Mouse (Mus musculus) midbrain, embryonic 11.5 days (tissue): ENCODE data around the gene Thoc7. TPM values are rescaled to one million over a fixed set of nuclear protein-coding genes. Genes with fewer than 3 reads are reported as not detected.
"Not testable (repeated sequence)": the region's sequence is repeated elsewhere in the genome, so short reads cannot be mapped to it uniquely, and the experiment has no call there.

Source experiments
- ATAC-seq: fragments of 200-750 bp; cut with Nextera tagmentation; 2 replicates; pipeline ENCODE4 v1.8.0; 2017; ENCODE audit warnings: moderate TSS enrichment, moderate library complexity; ENCODE audit not compliant: low FRiP score
- DNase-seq: peaks from one replicate; pipeline ENCODE4 v3.0.0; 2015; ENCODE audit warnings: low spot score; ENCODE audit errors: missing footprints
- H3K27ac ChIP-seq: fragments of 300-500 bp; sonication (generic); 2 replicates; pipeline ENCODE4 v1.5.1; 2014; ENCODE audit warnings: low read depth, low read length
- H3K27me3 ChIP-seq: fragments of 300-500 bp; sonication (generic); 2 replicates; pipeline ENCODE4 v1.6.1; 2014; ENCODE audit warnings: mild to moderate bottlenecking, low read length, moderate library complexity, mixed read lengths; ENCODE audit not compliant: control insufficient read depth, insufficient read depth
- H3K36me3 ChIP-seq: fragments of 300-500 bp; sonication (generic); 2 replicates; pipeline ENCODE4 v1.6.1; 2014; ENCODE audit warnings: mild to moderate bottlenecking, low read length, moderate library complexity, mixed read lengths; ENCODE audit not compliant: control insufficient read depth, insufficient read depth
- H3K4me1 ChIP-seq: fragments of 300-500 bp; sonication (generic); 2 replicates; pipeline ENCODE4 v1.6.1; 2014; ENCODE audit warnings: low read length; ENCODE audit not compliant: control insufficient read depth, insufficient read depth
- H3K4me2 ChIP-seq: fragments of 300-500 bp; sonication (generic); 2 replicates; pipeline ENCODE4 v1.6.1; 2014; ENCODE audit warnings: mild to moderate bottlenecking, moderate library complexity
- H3K4me3 ChIP-seq: fragments of 300-500 bp; sonication (generic); 2 replicates; pipeline ENCODE4 v1.5.1; 2014; ENCODE audit warnings: low read depth, low read length
- H3K9ac ChIP-seq: fragments of 300-500 bp; sonication (generic); 2 replicates; pipeline ENCODE4 v1.6.1; 2014; ENCODE audit warnings: low read length
- H3K9me3 ChIP-seq: fragments of 300-500 bp; sonication (generic); 2 replicates; pipeline ENCODE4 v1.6.1; 2016; ENCODE audit warnings: low read length; ENCODE audit not compliant: control insufficient read depth
- WGBS: fragments of 180-500 bp; shearing (Covaris S2); extraction: QIAGEN DNeasy Blood & Tissue Kit; methylation state at CpG from one replicate; pipeline ENCODE4 v1.1.7; 2014; 5-methylcytosine and 5-hydroxymethylcytosine counted together
- polyA plus RNA-seq: library from polyadenylated mRNA; unstranded; fragments of >200 nt; fragmentation: Nextera tagmentation; extraction: Ambion mirVana; gene quantifications from 2 replicates; pipeline ENCODE4 v1.2.1, GENCODE M21; 2014

Thoc7 gene
- polyA plus RNA-seq, 1 experiment from 2014 or later = 268 TPM

- Histone ChIP-seq H3K4me3 (no peak overlapping the region), H3K4me2 (no peak overlapping the region), H3K4me1 (no peaks in the 10 kb centered on the region), H3K36me3 (no peaks in the 10 kb centered on the region), H3K27me3 (no peaks in the 10 kb centered on the region), H3K9ac (no peak overlapping the region), H3K9me3 (no peaks in the 10 kb centered on the region), H3K27ac (no peak overlapping the region)
- WGBS = 46% methylated on average over 6 of the region's 6 CpGs
- ATAC-seq = no peak
- no peak for DNase-seq
These were observed 10.1 kb upstream of the Thoc7 start for GRCm38 (mm10) chr14:13971644-13972234.

DNA sequence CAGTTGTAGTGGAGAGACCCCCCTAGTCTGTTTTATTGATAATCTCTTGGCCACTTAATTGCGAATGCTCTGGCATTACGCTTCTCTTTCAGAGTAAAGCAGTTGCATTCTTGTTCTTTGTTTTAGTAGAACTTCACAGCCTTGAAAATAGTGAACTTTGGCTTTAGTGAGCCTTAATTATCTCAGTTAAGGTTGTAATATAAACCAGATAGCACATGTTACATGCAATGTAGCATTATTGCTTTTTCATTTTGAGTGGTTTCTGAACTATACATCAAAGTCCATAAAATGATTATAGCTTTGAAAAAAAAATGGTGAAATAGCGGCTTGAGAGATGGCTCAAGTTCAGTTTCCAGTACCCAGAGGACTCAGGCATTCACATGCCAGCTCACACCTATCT lies 8.9 kb upstream of the Thoc7 start:
- no peak for ATAC-seq
- WGBS = 87% methylated on average over 3 of the region's 3 CpGs

GRCm38 (mm10) chr14:13968476-13968875 lies 6.8 kb upstream of the Thoc7 start:
- Histone ChIP-seq H3K4me1 (no peaks in the 10 kb centered on the region), H3K27ac (no peak overlapping the region), H3K36me3 (no peaks in the 10 kb centered on the region), H3K27me3 (no peaks in the 10 kb centered on the region), H3K4me2 (no peak overlapping the region), H3K9ac (no peak overlapping the region), H3K4me3 (no peak overlapping the region), H3K9me3 (no peaks in the 10 kb centered on the region)
- WGBS = 91% methylated on average over 5 of the region's 5 CpGs
- no peak for ATAC-seq
- no peak for DNase-seq

More for the DNA sequence above, 8.9 kb upstream of the Thoc7 start:
- no peaks in the 10 kb centered on the region for H3K27me3 ChIP-seq
- H3K36me3 ChIP-seq = no peaks in the 10 kb centered on the region
- no peak for DNase-seq
- H3K4me1 ChIP-seq = no peaks in the 10 kb centered on the region
- no peak overlapping the region for H3K4me3 ChIP-seq
- H3K27ac ChIP-seq = no peak overlapping the region
- H3K9me3 ChIP-seq = no peaks in the 10 kb centered on the region
- no peak overlapping the region for H3K9ac ChIP-seq
- no peak overlapping the region for H3K4me2 ChIP-seq

DNA sequence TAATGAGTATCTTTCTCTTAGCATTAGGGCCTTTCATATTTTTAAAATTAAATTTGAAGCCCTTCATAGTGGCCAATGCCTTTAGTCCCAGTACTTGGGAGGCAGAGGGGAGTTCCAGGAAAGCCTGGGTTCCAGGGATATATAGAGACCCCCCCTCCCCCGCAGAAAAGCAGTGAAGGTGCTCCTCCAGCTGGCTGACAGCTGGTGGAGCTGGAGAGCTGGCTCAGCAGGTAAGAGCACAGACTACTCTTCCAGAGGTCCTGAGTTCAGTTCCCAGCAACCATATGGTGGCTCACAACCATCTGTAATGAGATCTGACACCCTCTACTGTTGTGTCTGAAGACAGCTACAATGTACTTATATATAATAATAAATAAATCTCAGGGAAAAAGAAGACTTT lies 6.0 kb upstream of the Thoc7 start:
- H3K4me3 ChIP-seq = no peak overlapping the region
- no peak for ATAC-seq
- no peaks in the 10 kb centered on the region for H3K4me1 ChIP-seq
- H3K4me2 ChIP-seq = no peak overlapping the region
- no peak overlapping the region for H3K27ac ChIP-seq
- H3K9me3 ChIP-seq = no peaks in the 10 kb centered on the region
- H3K9ac ChIP-seq = no peak overlapping the region
- 44% methylated on average over 1 of the region's 1 CpGs for WGBS
- no peaks in the 10 kb centered on the region for H3K27me3 ChIP-seq
- DNase-seq = no peak
- H3K36me3 ChIP-seq = no peaks in the 10 kb centered on the region

DNA sequence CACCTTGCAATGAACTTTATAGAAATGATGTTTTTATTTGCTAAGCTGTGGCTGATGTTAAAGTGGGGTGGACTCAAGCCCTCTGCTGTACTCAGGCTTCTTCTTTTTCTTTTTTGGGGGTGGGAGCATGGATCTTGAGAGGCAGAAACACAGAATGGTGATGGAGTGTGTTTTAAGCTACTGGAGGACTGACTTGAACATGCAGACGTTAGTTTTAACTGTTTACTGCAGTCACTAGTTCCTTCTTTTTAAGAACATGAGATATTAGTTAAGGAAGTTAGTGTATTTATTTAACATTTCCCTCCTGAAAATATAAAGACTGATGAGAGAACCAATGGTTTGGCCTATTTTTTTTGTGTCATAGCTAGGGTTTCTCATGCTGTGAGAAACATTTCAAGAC lies 1.9 kb upstream of the Thoc7 start:
- H3K27ac ChIP-seq = no peak overlapping the region
- H3K4me3 ChIP-seq = no peak overlapping the region
- no peaks in the 10 kb centered on the region for H3K9me3 ChIP-seq
- no peak overlapping the region for H3K9ac ChIP-seq
- H3K36me3 ChIP-seq = no peaks in the 10 kb centered on the region
- WGBS = 84% methylated on average over 1 of the region's 1 CpGs
- no peak overlapping the region for H3K4me2 ChIP-seq
- no peak for DNase-seq
- H3K27me3 ChIP-seq = no peaks in the 10 kb centered on the region
- no peak for ATAC-seq
- peaks cover 9% of the 10 kb centered on the region; the same call in 1 of the 2 replicates for H3K4me1 ChIP-seq

DNA sequence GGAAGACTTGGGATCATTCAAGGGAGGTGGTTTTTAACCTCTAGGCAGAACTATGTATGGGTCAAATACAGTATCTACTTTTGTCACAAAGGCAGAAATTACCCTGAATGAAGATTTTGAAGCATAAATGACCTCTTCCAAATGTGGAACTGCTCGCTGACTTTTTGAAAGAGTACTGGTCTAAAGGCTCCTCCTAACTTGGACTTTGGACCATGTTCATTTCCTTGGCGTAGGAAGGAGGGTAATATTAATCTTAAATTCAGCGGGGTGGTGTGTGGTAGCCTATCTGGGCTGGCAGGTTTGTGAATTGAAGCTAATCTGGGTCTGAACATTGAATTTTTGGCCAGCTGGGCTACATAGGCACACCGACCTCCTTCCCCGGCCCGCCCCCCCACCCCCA lies 824 bp upstream of the Thoc7 start:
- ATAC-seq = no peak
- Histone ChIP-seq H3K27ac (no peak overlapping the region), H3K27me3 (no peaks in the 10 kb centered on the region), H3K4me1 (peaks cover 9% of the 10 kb centered on the region; the same call in 1 of the 2 replicates), H3K4me3 (no peak overlapping the region), H3K9ac (no peak overlapping the region), H3K4me2 (no peak overlapping the region), H3K9me3 (no peaks in the 10 kb centered on the region), H3K36me3 (no peaks in the 10 kb centered on the region)
- DNase-seq = no peak
- 88% methylated on average over 6 of the region's 6 CpGs for WGBS

DNA sequence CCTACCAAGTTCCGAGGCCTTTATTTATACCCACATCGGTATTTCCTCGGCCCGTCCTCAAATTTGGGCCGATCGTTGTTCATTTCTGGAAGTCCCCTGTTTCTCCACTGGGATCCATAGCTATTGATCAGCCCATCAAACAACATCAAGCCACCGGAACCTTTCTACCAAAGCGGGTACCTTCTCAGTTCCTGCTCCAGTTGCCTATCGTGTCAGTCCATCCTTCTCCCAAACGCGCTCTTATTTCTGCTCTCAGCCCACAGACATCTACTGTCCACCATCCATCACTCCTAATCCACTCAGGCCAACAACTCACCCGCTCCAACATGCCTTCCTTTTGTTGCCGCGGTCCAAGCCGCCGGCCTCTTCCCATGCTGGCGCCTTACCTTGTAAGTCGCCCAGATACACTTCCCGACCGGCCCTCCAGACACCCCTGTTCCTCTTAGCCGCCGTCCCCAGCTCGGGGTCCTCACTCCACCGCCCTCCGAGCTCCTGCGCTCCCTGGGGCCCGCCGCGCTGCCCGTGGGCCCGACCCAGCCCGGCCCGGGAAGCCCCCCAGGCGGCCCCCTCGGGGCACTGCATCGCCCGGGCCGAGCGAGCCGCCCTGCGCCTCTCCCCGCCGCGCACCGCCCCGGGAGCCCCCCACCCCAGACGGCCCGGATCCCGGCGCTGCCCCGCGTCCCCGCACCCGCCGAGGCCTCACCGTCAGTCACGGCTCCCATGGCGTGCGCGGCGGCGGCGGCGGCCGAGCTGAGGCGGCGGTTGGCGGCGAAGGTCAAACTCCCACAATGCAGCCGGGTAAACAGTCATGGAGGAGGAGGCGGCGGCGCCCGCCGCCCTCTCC lies 948 bp downstream of the Thoc7 start:
- Histone ChIP-seq H3K27me3 (no peaks in the 10 kb centered on the region), H3K9me3 (no peaks in the 10 kb centered on the region), H3K4me2 (peak overlapping the region; percentile 52), H3K4me3 (peak overlapping the region; percentile 87), H3K36me3 (no peaks in the 10 kb centered on the region), H3K27ac (peak overlapping the region; percentile 83), H3K9ac (peak overlapping the region; percentile 98), H3K4me1 (peaks cover 9% of the 10 kb centered on the region; the same call in 1 of the 2 replicates)
- DNase-seq (peak; percentile 97), ATAC-seq (peak; percentile 92)
- WGBS = under 1% methylated on average over 44 of the region's 75 CpGs

DNA sequence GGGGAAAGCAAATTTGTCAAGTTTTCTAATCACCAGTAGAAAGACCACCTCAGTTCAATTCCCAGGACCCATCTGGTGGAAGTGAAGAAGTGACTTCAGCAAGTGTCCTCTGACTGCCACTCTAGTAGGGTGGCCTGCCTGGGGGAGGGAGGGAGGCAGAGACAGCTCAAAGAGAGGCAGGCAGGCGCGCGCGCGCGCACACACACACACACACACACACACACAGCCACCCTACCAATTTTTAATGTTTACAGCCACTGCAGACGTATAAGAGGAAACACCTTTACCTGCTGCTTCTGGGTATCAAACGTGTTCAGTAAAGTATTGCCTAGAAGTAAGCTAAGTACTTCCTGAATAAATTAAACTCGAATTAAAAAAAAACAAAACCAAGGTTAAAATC lies 1.6 kb downstream of the Thoc7 start:
- Histone ChIP-seq H3K9me3 (no peaks in the 10 kb centered on the region), H3K27me3 (no peaks in the 10 kb centered on the region), H3K36me3 (no peaks in the 10 kb centered on the region), H3K27ac (peak overlapping the region; percentile 83; the same call in 1 of the 2 replicates), H3K4me3 (peak overlapping the region; percentile 87), H3K9ac (peak overlapping the region; percentile 98), H3K4me2 (peak overlapping the region; percentile 52), H3K4me1 (peaks cover 9% of the 10 kb centered on the region; the same call in 1 of the 2 replicates)
- peak; percentile 54 for ATAC-seq
- no peak for DNase-seq
- WGBS = 0% methylated on average over 9 of the region's 9 CpGs

- H3K9me3 ChIP-seq, H3K4me3 ChIP-seq, H3K27ac ChIP-seq, H3K27me3 ChIP-seq, ATAC-seq, DNase-seq, H3K9ac ChIP-seq, H3K4me2 ChIP-seq, H3K4me1 ChIP-seq: not testable (repeated sequence)
- peaks cover 17% of the 10 kb centered on the region; the same call in 1 of the 2 replicates for H3K36me3 ChIP-seq
- WGBS = 99% methylated on average over 3 of the region's 3 CpGs
These were observed 9.5 kb downstream of the Thoc7 start for GRCm38 (mm10) chr14:13952151-13952550.
